ENCODE assay signal across 34 mouse cellular contexts in the genomic region with DNA sequence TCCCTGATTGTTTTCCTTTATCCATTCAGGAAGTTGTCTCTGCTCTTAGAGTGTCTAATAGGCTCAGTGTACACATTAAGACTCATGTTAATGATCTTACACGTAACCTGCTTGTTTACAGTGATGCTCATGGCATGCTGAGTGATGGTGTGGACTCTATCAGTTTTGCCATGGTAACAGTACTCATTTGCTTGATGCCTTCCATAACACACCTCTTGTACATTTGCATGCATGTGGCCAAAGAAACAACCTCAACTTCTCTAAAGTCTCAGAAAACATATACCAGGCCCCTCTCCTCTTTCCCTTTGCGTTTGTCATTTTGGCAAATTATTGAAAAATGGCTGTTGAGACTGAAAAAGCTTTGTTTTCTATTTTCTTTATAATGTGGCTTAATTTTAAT.
"Had no signal": no experiment of that assay in that cellular context is flagged by ENCODE, and none has a peak within 500 bp of the region (broad histone marks: within the 10 kb centered on the region; RNA-seq: fewer than 3 reads in every experiment).

No protein-coding gene starts in this region.

- H3K4me3 ChIP-seq: heart, embryonic 10.5 days; heart, embryonic 12.5 days; heart, embryonic 13.5 days; heart, embryonic 15.5 days; hindbrain, embryonic 10.5 days; hindbrain, embryonic 12.5 days; hindbrain, embryonic 13.5 days; hindbrain, embryonic 15.5 days; intestine, embryonic 15.5 days; kidney, embryonic 15.5 days; layer of hippocampus, adult 2 months had no signal

- H3K36me3 ChIP-seq: heart, embryonic 10.5 days; heart, embryonic 12.5 days; heart, embryonic 13.5 days; heart, embryonic 15.5 days; hindbrain, embryonic 10.5 days; hindbrain, embryonic 12.5 days; hindbrain, embryonic 13.5 days; hindbrain, embryonic 15.5 days; intestine, embryonic 15.5 days; kidney, embryonic 15.5 days had no signal

- H3K9me3 ChIP-seq: heart, embryonic 10.5 days; heart, embryonic 12.5 days; heart, embryonic 13.5 days; heart, embryonic 15.5 days; hindbrain, embryonic 10.5 days; hindbrain, embryonic 12.5 days; hindbrain, embryonic 13.5 days; hindbrain, embryonic 15.5 days; intestine, embryonic 15.5 days; kidney, embryonic 15.5 days had no signal

- H3K4me1 ChIP-seq: heart, embryonic 10.5 days; heart, embryonic 12.5 days; heart, embryonic 13.5 days; heart, embryonic 15.5 days; hindbrain, embryonic 12.5 days; hindbrain, embryonic 13.5 days; intestine, embryonic 15.5 days had no signal

- H3K27ac ChIP-seq: heart, embryonic 10.5 days; heart, embryonic 13.5 days; heart, embryonic 15.5 days; hindbrain, embryonic 10.5 days; hindbrain, embryonic 12.5 days; hindbrain, embryonic 13.5 days; hindbrain, embryonic 14.5 days; hindbrain, embryonic 15.5 days; hindbrain, postnatal 0 days; intestine, embryonic 15.5 days; kidney, embryonic 15.5 days; kidney, postnatal 0 days; layer of hippocampus, adult 2 months had no signal

- ATAC-seq: hindbrain, embryonic 16.5 days; hindbrain, postnatal 0 days; inflammation-experienced regulatory T-cells, adult 6 months; intestine, embryonic 15.5 days; intestine, embryonic 16.5 days; intestine, postnatal 0 days had no signal

- DNase-seq: heart, postnatal 10 days; heart, postnatal 14 days; heart, postnatal 36 days; heart, postnatal 4 days; kidney, adult 11 months; kidney, adult 2 months; kidney, adult 8-10 months; kidney, adult 9 months; kidney, postnatal 10 days; kidney, postnatal 14 days; kidney, postnatal 25 days; kidney, postnatal 36 days; kidney, postnatal 4 days; layer of hippocampus, adult 9-11 months; layer of hippocampus, postnatal 36 days had no signal

- H3K4me2 ChIP-seq: heart, embryonic 11.5 days; heart, embryonic 12.5 days; heart, embryonic 13.5 days; heart, embryonic 15.5 days; hindbrain, embryonic 12.5 days; hindbrain, embryonic 13.5 days; hindbrain, embryonic 14.5 days; hindbrain, embryonic 15.5 days; intestine, embryonic 15.5 days; kidney, embryonic 15.5 days had no signal

- H3K9ac ChIP-seq: heart, embryonic 12.5 days; heart, embryonic 13.5 days; heart, embryonic 15.5 days; hindbrain, embryonic 12.5 days; hindbrain, embryonic 13.5 days; hindbrain, embryonic 14.5 days; hindbrain, embryonic 15.5 days; intestine, embryonic 15.5 days; kidney, embryonic 15.5 days had no signal

- H3K27me3 ChIP-seq: heart, embryonic 12.5 days; heart, embryonic 13.5 days; heart, embryonic 15.5 days; hindbrain, embryonic 12.5 days; hindbrain, embryonic 13.5 days; hindbrain, embryonic 15.5 days; intestine, embryonic 15.5 days; kidney, embryonic 15.5 days had no signal
